ENCODE assay signal across 9 mouse cellular contexts in the genomic region with DNA sequence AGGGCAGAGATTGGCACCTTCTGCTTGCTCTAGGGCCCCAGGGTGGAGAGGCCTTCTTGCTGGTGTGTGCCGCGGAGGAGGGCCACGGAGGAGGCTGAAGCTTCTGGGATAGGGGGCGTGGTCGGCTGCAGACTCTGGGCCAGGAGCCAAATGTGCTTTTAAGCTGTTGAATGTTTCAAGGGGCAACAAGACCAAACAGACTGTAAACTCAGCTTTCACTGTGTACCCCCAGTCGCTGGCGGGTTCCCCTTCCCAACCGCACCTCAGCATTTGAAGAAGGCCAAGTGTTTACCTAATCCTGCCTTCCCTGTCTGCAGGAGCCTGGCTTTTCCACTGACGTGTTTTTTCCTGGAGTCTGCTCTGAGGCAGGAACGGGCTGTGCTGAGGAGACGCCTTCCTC. TPM values are rescaled to one million over a fixed set of nuclear protein-coding genes. Genes with fewer than 3 reads are reported as not detected.
DNase-seq lines count a peak whose midpoint lies in the region; ATAC-seq lines count a peak whose summit lies in the region.
"Had no signal": no experiment of that assay in that cellular context is flagged by ENCODE, and none has a peak within 500 bp of the region (broad histone marks: within the 10 kb centered on the region; RNA-seq: fewer than 3 reads in every experiment).

No protein-coding gene starts in this region.

- H3K36me3 ChIP-seq in forebrain, embryonic 11.5 days (ENCODE audit: control insufficient read depth, insufficient read depth, low read length) = no peaks in the 10 kb centered on the region
- no peaks in the 10 kb centered on the region for H3K36me3 ChIP-seq in hindbrain, embryonic 15.5 days
- H3K36me3 ChIP-seq: liver, embryonic 13.5 days had no signal

- no peak overlapping the region for H3K27ac ChIP-seq in forebrain, embryonic 11.5 days (ENCODE audit: low read depth, low read length)
- no peak overlapping the region for H3K27ac ChIP-seq in hindbrain, embryonic 15.5 days (replicated peaks)

- H3K4me1 ChIP-seq in forebrain, embryonic 11.5 days (replicated peaks; ENCODE audit: control insufficient read depth, insufficient read depth, low read length) = no peaks in the 10 kb centered on the region; the same call in 1 of the 2 replicates
- H3K4me1 ChIP-seq in hindbrain, embryonic 15.5 days (replicated peaks) = peaks cover 23% of the 10 kb centered on the region
- H3K4me1 ChIP-seq: liver, embryonic 13.5 days had no signal

- DNase-seq in adrenal gland, postnatal 10 days = peak; percentile 62
- no peak for DNase-seq in adrenal gland, adult 8-10 months
- peak; percentile 60 for DNase-seq in forebrain, embryonic 11.5 days (ENCODE audit: low spot score)
- DNase-seq in liver = peak; percentile 54
- peak; percentile 84 for DNase-seq in testis, postnatal 10 days (ENCODE audit: low spot score)
- DNase-seq in frontal cortex, postnatal 25 days (ENCODE audit: low spot score in 2 of 2) = no peak
- DNase-seq: liver, embryonic 13.5 days had no signal

- 74% methylated on average over 11 of the region's 11 CpGs for WGBS in forebrain, embryonic 11.5 days
- WGBS in hindbrain, embryonic 15.5 days = 47% methylated on average over 11 of the region's 11 CpGs

- H3K4me2 ChIP-seq in forebrain, embryonic 11.5 days (ENCODE audit: low read depth, low read length, severe bottlenecking) = no peak overlapping the region
- no peak overlapping the region for H3K4me2 ChIP-seq in hindbrain, embryonic 15.5 days
- H3K4me2 ChIP-seq: liver, embryonic 13.5 days had no signal

- H3K9ac ChIP-seq in forebrain, embryonic 11.5 days (ENCODE audit: low read length) = no peak overlapping the region
- no peak overlapping the region for H3K9ac ChIP-seq in hindbrain, embryonic 15.5 days
- H3K9ac ChIP-seq: liver, embryonic 13.5 days had no signal

- no peaks in the 10 kb centered on the region for H3K27me3 ChIP-seq in forebrain, embryonic 11.5 days (ENCODE audit: control insufficient read depth, insufficient read depth, low read length)
- no peaks in the 10 kb centered on the region for H3K27me3 ChIP-seq in hindbrain, embryonic 15.5 days
- H3K27me3 ChIP-seq: liver, embryonic 13.5 days had no signal

- no peak for ATAC-seq in forebrain, embryonic 11.5 days (replicated peaks; ENCODE audit: low FRiP score)
- peak; percentile 39; the same call in 1 of the 2 replicates for ATAC-seq in hindbrain, embryonic 15.5 days (ENCODE audit: low FRiP score, low read depth)
- ATAC-seq in CD4-positive, CD25-positive, alpha-beta regulatory T cell, adult 4 months = no peak

- no peaks in the 10 kb centered on the region for H3K9me3 ChIP-seq in forebrain, embryonic 11.5 days (ENCODE audit: control insufficient read depth, low read length)
- H3K9me3 ChIP-seq in hindbrain, embryonic 15.5 days = no peaks in the 10 kb centered on the region
- H3K9me3 ChIP-seq: liver, embryonic 13.5 days had no signal

- H3K4me3 ChIP-seq in forebrain, embryonic 11.5 days (ENCODE audit: low read depth, low read length) = no peak overlapping the region
- H3K4me3 ChIP-seq in hindbrain, embryonic 15.5 days = no peak overlapping the region
- H3K4me3 ChIP-seq: liver, embryonic 13.5 days had no signal

RNA-seq across cellular contexts. Expression of gene Col5a1, which starts 48.0 kb away (rescaled TPM):
- 100 to 1,000 TPM; 101 to 110 TPM for total RNA-seq in adrenal gland, postnatal 10 days (2021)
- total RNA-seq in adrenal gland, adult 8-10 months (2022) = 10 to 100 TPM; 27.1 to 42.7 (median 35.2) TPM
- 20.9 and 23.7 TPM in 2 replicates for polyA plus RNA-seq in forebrain, embryonic 11.5 days (2014; fragmentation: Nextera tagmentation; extraction: Ambion mirVana)
- 12.0 and 12.7 TPM in 2 replicates for polyA plus RNA-seq in hindbrain, embryonic 15.5 days (2015; fragmentation: Nextera tagmentation; extraction: Ambion mirVana)
- not detected for polyA plus RNA-seq in CD4-positive, CD25-positive, alpha-beta regulatory T cell, adult 4 months (2017; shearing (Covaris generic))

Comparison
In these comparisons a context has a peak if more than half of its experiments do, and no peak if none do; other contexts are left out.
1. DNase-seq: peak in adrenal gland, postnatal 10 days (single experiment), forebrain, embryonic 11.5 days (single experiment), liver (single experiment) and testis, postnatal 10 days (single experiment); none in adrenal gland, adult 8-10 months (single experiment) and frontal cortex, postnatal 25 days (0 of 2).
2. RNA of gene Col5a1, which starts 48.0 kb away (polyA plus RNA-seq): 20.9 to 23.7 TPM in forebrain, embryonic 11.5 days and 12.0 to 12.7 TPM in hindbrain, embryonic 15.5 days; not detected in CD4-positive, CD25-positive, alpha-beta regulatory T cell, adult 4 months; every median in the first group is over 10 times any median in the second.